30 mouse cellular contexts compared by ENCODE assay signal in genomic region chr2:107227486-107227885, GRCm38 (mm10).
DNase-seq lines count a peak whose midpoint lies in the region; ATAC-seq and TF ChIP-seq lines count a peak whose summit lies in the region.
"Had no signal": no experiment of that assay in that cellular context is flagged by ENCODE, and none has a peak within 500 bp of the region (broad histone marks: within the 10 kb centered on the region; RNA-seq: fewer than 3 reads in every experiment).

No protein-coding gene starts in this region.

- no peaks in the 10 kb centered on the region for H3K9me3 ChIP-seq in MEL (replicated peaks; ENCODE audit: insufficient read depth, low read length)
- H3K9me3 ChIP-seq in heart, embryonic 12.5 days (replicated peaks): no peaks in the 10 kb centered on the region
- H3K9me3 ChIP-seq in heart, postnatal 0 days (replicated peaks; ENCODE audit: control insufficient read depth, low read length): no peaks in the 10 kb centered on the region
- H3K9me3 ChIP-seq: limb, embryonic 12.5 days; lung, embryonic 15.5 days; neural tube, embryonic 13.5 days had no signal

- no peak overlapping the region for H3K4me2 ChIP-seq in heart, embryonic 12.5 days
- H3K4me2 ChIP-seq in heart, postnatal 0 days (ENCODE audit: low read depth, low read length): no peak overlapping the region
- H3K4me2 ChIP-seq: hindbrain, embryonic 14.5 days; limb, embryonic 12.5 days; lung, embryonic 15.5 days; midbrain, embryonic 11.5 days; neural tube, embryonic 13.5 days had no signal

- intact Hi-C loops in heart, adult 2 months (cut with DNase I): no loop called here

- H3K4me1 ChIP-seq in heart, adult 2 months (ENCODE audit: control insufficient read depth, insufficient read depth, low read length): peaks cover 4% of the 10 kb centered on the region
- peaks cover 22 to 24% of the 10 kb centered on the region in 2 experiments for H3K4me1 ChIP-seq in MEL (ENCODE audit: control insufficient read depth in 1 of 2, insufficient read depth in 2 of 2, low read length in 2 of 2)
- peaks cover 18% of the 10 kb centered on the region for H3K4me1 ChIP-seq in heart, embryonic 12.5 days (replicated peaks)
- peaks cover 16% of the 10 kb centered on the region for H3K4me1 ChIP-seq in heart, postnatal 0 days (ENCODE audit: control insufficient read depth, insufficient read depth)
- H3K4me1 ChIP-seq: limb, embryonic 12.5 days; lung, embryonic 15.5 days; neural tube, embryonic 13.5 days had no signal

- peaks cover 6% of the 10 kb centered on the region for H3K36me3 ChIP-seq in heart, adult 2 months (ENCODE audit: control insufficient read depth, insufficient read depth, low read length)
- peaks cover 0 to 22% of the 10 kb centered on the region in 2 experiments; a peak in 2 of 4 replicates for H3K36me3 ChIP-seq in MEL (ENCODE audit: control insufficient read depth in 1 of 2, insufficient read depth in 2 of 2, low read length in 2 of 2)
- H3K36me3 ChIP-seq in heart, embryonic 12.5 days: no peaks in the 10 kb centered on the region
- no peaks in the 10 kb centered on the region for H3K36me3 ChIP-seq in heart, postnatal 0 days (replicated peaks; ENCODE audit: control insufficient read depth, insufficient read depth, low read length)
- H3K36me3 ChIP-seq: limb, embryonic 12.5 days; lung, embryonic 15.5 days; neural tube, embryonic 13.5 days had no signal

- DNase-seq in heart, adult 2 months: no peak
- DNase-seq in heart, postnatal 4 days: no peak
- DNase-seq in MEL (ENCODE audit: low read depth, low spot score): peak; percentile 21
- peak; percentile 80 for DNase-seq in heart, postnatal 0 days (ENCODE audit: low spot score)
- no peak for DNase-seq in thymus, postnatal 25 days
- DNase-seq in urinary bladder, postnatal 10 days (ENCODE audit: low spot score): no peak
- DNase-seq: adrenal gland, postnatal 10 days; cerebellum, adult 18-20 months; cerebellum, postnatal 10 days; forebrain, postnatal 0 days; gastrocnemius, postnatal 25 days; kidney, adult 11 months; kidney, postnatal 14 days; layer of hippocampus, adult 9-11 months; right cerebral cortex, postnatal 4 days; thymus, adult 18-20 months; thymus, postnatal 36 days had no signal

- H3K27ac ChIP-seq in heart, adult 2 months: peak overlapping the region; percentile 61
- H3K27ac ChIP-seq in MEL (ENCODE audit: control insufficient read depth, low read depth, low read length): no peak overlapping the region
- peak overlapping the region; percentile 65 for H3K27ac ChIP-seq in heart, embryonic 12.5 days (ENCODE audit: poor library complexity, severe bottlenecking)
- H3K27ac ChIP-seq in heart, postnatal 0 days (ENCODE audit: low read depth): peak overlapping the region; percentile 92
- H3K27ac ChIP-seq: hindbrain, embryonic 14.5 days; limb, embryonic 12.5 days; lung, embryonic 15.5 days; neural tube, embryonic 13.5 days; stomach, postnatal 0 days had no signal

- H3K9ac ChIP-seq in heart, adult 2 months (ENCODE audit: low read depth, low read length): no peak overlapping the region
- H3K9ac ChIP-seq in MEL (ENCODE audit: control insufficient read depth, low read depth, low read length, poor library complexity, severe bottlenecking): no peak overlapping the region
- H3K9ac ChIP-seq in heart, embryonic 12.5 days: no peak overlapping the region
- H3K9ac ChIP-seq in heart, postnatal 0 days (replicated peaks; ENCODE audit: low read depth, low read length): no peak overlapping the region
- H3K9ac ChIP-seq: forebrain, postnatal 0 days; hindbrain, embryonic 14.5 days; limb, embryonic 12.5 days; lung, embryonic 15.5 days; neural tube, embryonic 13.5 days had no signal

- no peak overlapping the region for H3K4me3 ChIP-seq in heart, adult 2 months
- H3K4me3 ChIP-seq in MEL (ENCODE audit: control insufficient read depth in 1 of 2, insufficient read depth in 1 of 2, low read depth in 2 of 2, low read length in 2 of 2): no peak overlapping the region
- no peak overlapping the region for H3K4me3 ChIP-seq in heart, embryonic 12.5 days
- no peak overlapping the region for H3K4me3 ChIP-seq in heart, postnatal 0 days (ENCODE audit: low read depth, low read length)
- H3K4me3 ChIP-seq: erythroblast, embryonic 14.5 days; limb, embryonic 12.5 days; lung, embryonic 15.5 days; neural tube, embryonic 13.5 days had no signal

- WGBS in heart, adult 2 months: 25% methylated on average over 2 of the region's 2 CpGs
- 50% methylated on average over 2 of the region's 2 CpGs for WGBS in heart, embryonic 12.5 days
- WGBS in heart, postnatal 0 days: 16% methylated on average over 2 of the region's 2 CpGs

- no peak for TF ChIP-seq RAD21 in MEL (IDR thresholded peaks at IDR 0.05; ENCODE audit: low read depth, low read length)

- no peaks in the 10 kb centered on the region for H3K79me2 ChIP-seq in heart, adult 2 months (replicated peaks; ENCODE audit: control insufficient read depth, insufficient read depth, low read length)
- no peaks in the 10 kb centered on the region for H3K79me2 ChIP-seq in MEL (ENCODE audit: control insufficient read depth, insufficient read depth, low read length, poor library complexity)

- no peak; the same call in 1 of the 2 replicates for ATAC-seq in heart, embryonic 12.5 days (ENCODE audit: insufficient number of reproducible peaks, low FRiP score)
- ATAC-seq in heart, postnatal 0 days (ENCODE audit: insufficient read depth, low read depth): peak; percentile 84
- no peak for ATAC-seq in monocyte, adult 5-6 weeks (replicated peaks; ENCODE audit: insufficient number of reproducible peaks, low FRiP score, low TSS enrichment, poor library complexity, severe bottlenecking)
- ATAC-seq: activated CD4-positive, CD25-positive, alpha-beta regulatory T cell, adult 4 months; CD4-positive, CD25-positive, alpha-beta regulatory T cell, adult 4 months; forebrain, postnatal 0 days; inflammation-experienced regulatory T-cells, adult 6 months; midbrain, embryonic 16.5 days had no signal

- H3K27me3 ChIP-seq in heart, adult 2 months (ENCODE audit: control insufficient read depth, insufficient read depth, low read length): no peaks in the 10 kb centered on the region
- no peaks in the 10 kb centered on the region for H3K27me3 ChIP-seq in MEL (ENCODE audit: control insufficient read depth in 1 of 2, insufficient read depth in 2 of 2, low read length in 2 of 2)
- no peaks in the 10 kb centered on the region for H3K27me3 ChIP-seq in heart, embryonic 12.5 days (replicated peaks)
- no peaks in the 10 kb centered on the region for H3K27me3 ChIP-seq in heart, postnatal 0 days (ENCODE audit: control insufficient read depth, insufficient read depth, low read length)
- H3K27me3 ChIP-seq: limb, embryonic 12.5 days; lung, embryonic 15.5 days; neural tube, embryonic 13.5 days had no signal

- TF ChIP-seq POLR2A in heart, adult 2 months (IDR thresholded peaks at IDR 0.05; ENCODE audit: insufficient read depth, low read depth, low read length): no peak
- no peak for TF ChIP-seq POLR2A in MEL (IDR thresholded peaks at IDR 0.05; ENCODE audit: control insufficient read depth in 1 of 2, insufficient read depth in 1 of 2, low read depth in 1 of 2, low read length in 2 of 2, poor library complexity in 1 of 2)

- TF ChIP-seq EP300 in heart, adult 2 months (IDR thresholded peaks at IDR 0.05; ENCODE audit: insufficient read depth, low read depth, low read length): no peak
- peak in 1 of 2 experiments; percentile 67; a peak in 2 of 4 replicates for TF ChIP-seq EP300 in MEL (IDR thresholded peaks at IDR 0.05; ENCODE audit: low read depth in 1 of 2, low read length in 2 of 2)
- TF ChIP-seq EP300 in heart, postnatal 0 days (IDR thresholded peaks at IDR 0.05; ENCODE audit: low read depth): no peak

- TF ChIP-seq CTCF in heart, adult 2 months (IDR thresholded peaks at IDR 0.05): no peak
- TF ChIP-seq CTCF in MEL (IDR thresholded peaks at IDR 0.05 in 2 of 3, conservative IDR thresholded peaks at IDR 0.05 in 1 of 3; ENCODE audit: control insufficient read depth in 1 of 3, insufficient read depth in 1 of 3, low read depth in 2 of 3, low read length in 3 of 3, poor library complexity in 1 of 3, severe bottlenecking in 1 of 3): no peak
- TF ChIP-seq CTCF in heart, postnatal 0 days (IDR thresholded peaks at IDR 0.05; ENCODE audit: low read depth): no peak

TF ChIP-seq in MEL, 35 proteins besides CTCF, POLR2A, EP300 and RAD21 (continues in another document):
- TF ChIP-seq ZMIZ1 (IDR thresholded peaks at IDR 0.05; ENCODE audit: low read depth, low read length): no peak
- TF ChIP-seq MYC (IDR thresholded peaks at IDR 0.05; ENCODE audit: low read depth, low read length): no peak
- no peak for TF ChIP-seq USF2 (IDR thresholded peaks at IDR 0.05; ENCODE audit: borderline replicate concordance in 1 of 2, insufficient read depth in 1 of 2, low read depth in 1 of 2, low read length in 2 of 2)
- no peak for TF ChIP-seq TBP (IDR thresholded peaks at IDR 0.05; ENCODE audit: low read depth, low read length)
- TF ChIP-seq HCFC1 (IDR thresholded peaks at IDR 0.05; ENCODE audit: low read depth, low read length): no peak
- TF ChIP-seq ELF1 (IDR thresholded peaks at IDR 0.05; ENCODE audit: low read depth, low read length): no peak
- TF ChIP-seq POLR2AphosphoS2 (IDR thresholded peaks at IDR 0.05; ENCODE audit: low read length): no peak
- no peak for TF ChIP-seq E2F4 (IDR thresholded peaks at IDR 0.05; ENCODE audit: borderline replicate concordance, low read depth, low read length)
- no peak for TF ChIP-seq RCOR1 (IDR thresholded peaks at IDR 0.05; ENCODE audit: low read depth, low read length)
- TF ChIP-seq MYB (IDR thresholded peaks at IDR 0.05; ENCODE audit: low read depth, low read length): no peak
- no peak for TF ChIP-seq CHD1 (IDR thresholded peaks at IDR 0.05; ENCODE audit: low read depth, low read length)
- TF ChIP-seq MAFK (IDR thresholded peaks at IDR 0.05; ENCODE audit: borderline replicate concordance, low read depth, low read length): no peak
- TF ChIP-seq ZNF384 (IDR thresholded peaks at IDR 0.05; ENCODE audit: low read depth, low read length): no peak
- no peak for TF ChIP-seq NRF1 (IDR thresholded peaks at IDR 0.05; ENCODE audit: insufficient read depth, low read depth, low read length, poor library complexity, severe bottlenecking)
- TF ChIP-seq UBTF (IDR thresholded peaks at IDR 0.05; ENCODE audit: borderline replicate concordance, insufficient read depth, low read depth, low read length): no peak
- TF ChIP-seq KAT2A (conservative IDR thresholded peaks at IDR 0.05; ENCODE audit: low read depth, low read length): no peak
- TF ChIP-seq POLR2AphosphoS5 (IDR thresholded peaks at IDR 0.05; ENCODE audit: borderline replicate concordance, low read depth, low read length): no peak
- TF ChIP-seq BHLHE40 (IDR thresholded peaks at IDR 0.05; ENCODE audit: borderline replicate concordance, low read depth, low read length): no peak
- no peak for TF ChIP-seq NELFE (IDR thresholded peaks at IDR 0.05; ENCODE audit: low read depth, low read length)
- no peak for TF ChIP-seq SIN3A (IDR thresholded peaks at IDR 0.05; ENCODE audit: low read length)
- no peak for TF ChIP-seq MAX (IDR thresholded peaks at IDR 0.05; ENCODE audit: low read length)
- peak; percentile 83 for TF ChIP-seq ETS1 (IDR thresholded peaks at IDR 0.05; ENCODE audit: low read depth, low read length)
- TF ChIP-seq ZC3H11A (IDR thresholded peaks at IDR 0.05; ENCODE audit: low read depth, low read length): no peak

Comparison
In these comparisons a context has a peak if more than half of its experiments do, and no peak if none do; other contexts are left out.
1. DNase-seq: peak in MEL (single experiment) and heart, postnatal 0 days (single experiment); none in heart, adult 2 months (0 of 2), heart, postnatal 4 days (single experiment), thymus, postnatal 25 days (single experiment) and urinary bladder, postnatal 10 days (single experiment).